Mouse (Mus musculus): Measurements from ENCODE around the gene Cyb5r1. TPM values are rescaled to one million over a fixed set of nuclear protein-coding genes. Genes with fewer than 3 reads are reported as not detected.
A peak's percentile ranks its signal among the peaks of the same experiment; 100 is the strongest.

Cyb5r1 gene
- 20.4 TPM in 2 replicates for polyA plus RNA-seq (2015; fragmentation: Nextera tagmentation; extraction: Ambion mirVana)

DNA sequence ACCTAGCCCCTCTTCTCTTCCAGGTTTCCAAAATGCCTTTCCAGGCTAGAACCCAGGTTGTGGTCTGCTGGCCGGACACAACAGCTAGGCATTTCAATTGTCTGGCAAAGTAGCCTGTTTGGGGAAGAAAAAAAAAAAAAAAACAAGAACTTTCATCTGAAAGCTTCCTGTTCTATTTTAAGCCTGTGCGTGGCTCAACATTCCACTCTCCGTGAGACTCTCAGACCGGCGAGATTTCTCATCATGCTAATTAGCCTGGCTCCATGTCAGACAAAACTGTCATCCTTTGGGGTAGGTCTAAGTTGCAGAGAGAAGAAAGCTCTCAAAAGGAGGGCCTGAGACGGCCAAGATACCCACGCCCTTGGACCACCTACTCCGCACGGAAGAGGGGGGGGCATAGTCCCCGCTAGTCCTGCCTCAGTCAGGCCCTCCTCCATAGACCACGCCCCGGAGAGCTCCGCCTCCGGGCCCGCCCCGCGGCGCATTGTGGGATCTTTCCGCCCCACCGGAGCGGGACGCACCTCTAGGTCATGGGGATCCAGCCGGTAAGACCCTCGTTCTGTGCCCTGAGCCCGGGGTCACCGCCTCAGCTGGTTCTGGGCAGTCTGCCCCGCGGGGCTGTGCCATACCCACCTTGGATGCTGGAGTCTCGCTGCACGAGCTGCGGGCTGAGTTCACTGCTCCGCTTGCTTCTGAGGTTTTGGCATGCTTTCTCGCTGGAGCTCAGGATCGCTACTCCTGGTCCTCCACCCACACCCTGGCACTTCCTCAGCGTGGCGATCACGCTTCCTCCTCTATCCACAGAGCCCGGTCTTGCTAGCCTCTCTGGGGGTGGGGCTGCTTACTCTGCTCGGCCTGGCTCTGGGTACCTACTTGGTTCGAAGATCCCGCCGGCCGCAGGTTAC, at the start of gene Cyb5r1:
Gene Cyb5r1 (plus strand): TSS at position 51 of the 905 bp plus-strand sequence.
- H3K27ac ChIP-seq: peak within 1 kb of the TSS; percentile 88
- H3K4me1 ChIP-seq (replicated peaks): peaks cover 15% of the 10 kb centered on the region
- H3K4me2 ChIP-seq: peak within 1 kb of the TSS; percentile 85
- peak; percentile 97 for ATAC-seq (ENCODE audit: low read depth)
- no peaks in the 10 kb centered on the region for H3K9me3 ChIP-seq (replicated peaks)
- DNase-seq: peak; percentile 84
- peak within 1 kb of the TSS; percentile 81 for H3K4me3 ChIP-seq (replicated peaks)
- H3K36me3 ChIP-seq: peaks cover 33% of the 10 kb centered on the region
- under 1% methylated on average over 43 of the region's 43 CpGs for WGBS (ENCODE audit: insufficient replicate concordance)
- peak within 1 kb of the TSS; percentile 90 for H3K9ac ChIP-seq
- no peaks in the 10 kb centered on the region for H3K27me3 ChIP-seq

- Histone ChIP-seq H3K9me3 (replicated peaks) (no peaks in the 10 kb centered on the region), H3K36me3 (peaks cover 78% of the 10 kb centered on the region), H3K4me3 (replicated peaks) (no peak overlapping the region), H3K27me3 (no peaks in the 10 kb centered on the region), H3K4me2 (no peak overlapping the region), H3K27ac (no peak overlapping the region), H3K4me1 (replicated peaks) (peaks cover 35% of the 10 kb centered on the region), H3K9ac (no peak overlapping the region)
- WGBS (ENCODE audit: insufficient replicate concordance): 63% methylated on average over 4 of the region's 4 CpGs
- ATAC-seq (ENCODE audit: low read depth) (no peak), DNase-seq (no peak)
Measured at GRCm38 (mm10) chr1:134357461-134357860, 47.9 kb upstream of the Cyb5r1 start.

- peaks cover 37% of the 10 kb centered on the region for H3K4me1 ChIP-seq (replicated peaks)
- peaks cover 46% of the 10 kb centered on the region for H3K36me3 ChIP-seq
- peak overlapping the region; percentile 78 for H3K4me2 ChIP-seq
- ATAC-seq (ENCODE audit: low read depth) (no peak), DNase-seq (no peak)
- peak overlapping the region; percentile 88; the same call in 1 of the 2 replicates for H3K27ac ChIP-seq
- peak overlapping the region; percentile 88 for H3K9ac ChIP-seq
- H3K9me3 ChIP-seq (replicated peaks): no peaks in the 10 kb centered on the region
- no peaks in the 10 kb centered on the region for H3K27me3 ChIP-seq
- 57% methylated on average over 7 of the region's 7 CpGs for WGBS (ENCODE audit: insufficient replicate concordance)
- H3K4me3 ChIP-seq (replicated peaks): peak overlapping the region; percentile 81
Measured at GRCm38 (mm10) chr1:134360656-134361055, 44.7 kb upstream of the Cyb5r1 start.

- peaks cover 40% of the 10 kb centered on the region for H3K36me3 ChIP-seq
- H3K9ac ChIP-seq: peak overlapping the region; percentile 88
- peaks cover 37% of the 10 kb centered on the region for H3K4me1 ChIP-seq (replicated peaks)
- ATAC-seq (ENCODE audit: low read depth): peak; percentile 87
- H3K4me3 ChIP-seq (replicated peaks): peak overlapping the region; percentile 81
- H3K27me3 ChIP-seq: no peaks in the 10 kb centered on the region
- 1% methylated on average over 44 of the region's 44 CpGs for WGBS (ENCODE audit: insufficient replicate concordance)
- DNase-seq: no peak
- H3K4me2 ChIP-seq: peak overlapping the region; percentile 78
- no peaks in the 10 kb centered on the region for H3K9me3 ChIP-seq (replicated peaks)
- peak overlapping the region; percentile 88 for H3K27ac ChIP-seq
Measured at GRCm38 (mm10) chr1:134361195-134361856, 44.0 kb upstream of the Cyb5r1 start.

DNA sequence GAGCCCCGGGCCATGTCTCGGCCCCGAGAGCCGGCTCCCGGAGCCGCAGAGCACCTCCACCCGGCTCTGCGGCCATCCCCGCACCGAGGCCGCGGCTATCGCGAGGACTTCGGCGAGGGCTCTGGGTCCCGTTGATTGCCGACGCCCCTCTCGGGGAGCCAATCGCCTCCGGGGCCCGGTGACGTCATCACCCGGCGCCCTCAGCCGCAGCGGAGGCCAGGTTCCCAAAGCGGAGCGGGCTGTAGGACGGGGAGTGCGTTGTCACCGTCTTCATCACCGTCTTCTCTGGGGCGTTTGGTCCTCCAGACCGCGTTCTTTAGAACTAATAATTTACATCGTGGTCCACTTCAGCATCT, 43.5 kb upstream of the Cyb5r1 start, which contains the start of gene Tmem183a:
Gene Tmem183a (minus strand): TSS at position 123 of the 356 bp plus-strand sequence.
- DNase-seq (peak; percentile 96), ATAC-seq (ENCODE audit: low read depth) (peak; percentile 96)
- H3K9ac ChIP-seq: peak within 1 kb of the TSS; percentile 88
- H3K9me3 ChIP-seq (replicated peaks): no peaks in the 10 kb centered on the region
- no peaks in the 10 kb centered on the region for H3K27me3 ChIP-seq
- peak within 1 kb of the TSS; percentile 81 for H3K4me3 ChIP-seq (replicated peaks)
- H3K27ac ChIP-seq: peak within 1 kb of the TSS; percentile 88
- H3K4me2 ChIP-seq: peak within 1 kb of the TSS; percentile 78
- peaks cover 37% of the 10 kb centered on the region for H3K4me1 ChIP-seq (replicated peaks)
- under 1% methylated on average over 38 of the region's 38 CpGs for WGBS (ENCODE audit: insufficient replicate concordance)
- H3K36me3 ChIP-seq: peaks cover 35% of the 10 kb centered on the region

- Histone ChIP-seq H3K4me1 (replicated peaks) (peaks cover 27% of the 10 kb centered on the region), H3K9ac (no peak overlapping the region), H3K4me2 (no peak overlapping the region), H3K9me3 (replicated peaks) (no peaks in the 10 kb centered on the region), H3K27ac (no peak overlapping the region), H3K27me3 (no peaks in the 10 kb centered on the region), H3K36me3 (peaks cover 24% of the 10 kb centered on the region), H3K4me3 (replicated peaks) (no peak overlapping the region)
- ATAC-seq (ENCODE audit: low read depth): no peak
- no peak for DNase-seq
- WGBS (ENCODE audit: insufficient replicate concordance): 74% methylated on average over 4 of the region's 4 CpGs
Measured at GRCm38 (mm10) chr1:134363194-134363593, 42.2 kb upstream of the Cyb5r1 start.

DNA sequence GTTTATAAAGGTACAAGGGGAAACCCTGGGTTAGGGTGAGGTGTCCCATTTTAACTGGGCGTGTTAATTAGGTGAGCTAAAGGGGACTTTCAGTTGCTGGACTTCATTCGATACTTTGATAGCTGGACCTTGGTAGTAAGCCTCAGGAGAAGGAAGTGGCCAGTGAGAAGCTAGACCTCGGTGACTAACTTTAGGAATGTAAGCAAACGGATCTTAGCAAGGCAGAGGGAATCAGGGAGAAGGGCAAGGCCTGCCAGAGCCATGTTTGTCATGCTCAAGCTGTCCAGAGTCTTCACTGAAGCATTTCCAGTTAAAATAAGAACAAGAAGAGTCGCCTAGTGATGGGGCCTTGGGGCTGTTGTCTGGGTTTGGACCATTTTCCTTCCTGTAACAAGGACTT, 39.9 kb upstream of the Cyb5r1 start:
- DNase-seq (no peak), ATAC-seq (ENCODE audit: low read depth) (no peak)
- H3K9ac ChIP-seq: no peak overlapping the region
- H3K27me3 ChIP-seq: no peaks in the 10 kb centered on the region
- H3K4me1 ChIP-seq (replicated peaks): peaks cover 10% of the 10 kb centered on the region
- H3K4me3 ChIP-seq (replicated peaks): no peak overlapping the region
- H3K27ac ChIP-seq: no peak overlapping the region
- peaks cover 6% of the 10 kb centered on the region; the same call in 1 of the 2 replicates for H3K9me3 ChIP-seq (replicated peaks)
- H3K4me2 ChIP-seq: no peak overlapping the region
- peaks cover 2% of the 10 kb centered on the region for H3K36me3 ChIP-seq
- 55% methylated on average over 5 of the region's 5 CpGs for WGBS (ENCODE audit: insufficient replicate concordance)

DNA sequence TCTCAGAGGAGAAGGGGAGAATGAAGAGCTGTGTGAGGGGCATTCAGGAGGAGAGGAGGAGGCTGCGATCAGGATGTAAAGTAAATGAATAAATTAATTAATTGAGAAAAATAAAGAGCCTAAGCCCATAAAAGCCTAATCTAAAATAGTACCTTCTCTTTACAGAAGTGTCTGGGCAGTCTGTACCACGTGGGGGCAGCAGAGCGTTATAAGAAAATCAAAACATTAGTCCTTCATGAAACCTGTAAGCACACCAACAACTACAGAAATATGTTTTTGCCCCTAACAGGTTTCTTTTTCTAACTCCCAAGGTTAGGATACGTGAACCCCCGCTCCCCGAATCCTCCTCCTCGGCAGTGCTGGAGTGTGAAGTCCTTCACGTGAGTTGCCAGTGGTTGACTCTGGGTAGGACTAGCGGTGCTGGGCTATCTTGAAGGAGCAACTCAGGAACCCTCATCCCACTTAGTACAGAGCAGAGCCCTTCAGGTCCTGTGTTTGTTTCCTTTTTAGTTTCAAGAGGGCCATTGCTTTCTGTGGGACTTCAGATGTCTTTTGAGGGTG, 36.5 kb upstream of the Cyb5r1 start:
- Histone ChIP-seq H3K9me3 (replicated peaks) (peaks cover 14% of the 10 kb centered on the region; the same call in 1 of the 2 replicates), H3K9ac (no peak overlapping the region), H3K4me1 (replicated peaks) (no peaks in the 10 kb centered on the region), H3K27ac (no peak overlapping the region), H3K4me3 (replicated peaks) (no peak overlapping the region), H3K27me3 (no peaks in the 10 kb centered on the region), H3K4me2 (no peak overlapping the region), H3K36me3 (no peaks in the 10 kb centered on the region)
- WGBS (ENCODE audit: insufficient replicate concordance): 41% methylated on average over 9 of the region's 9 CpGs
- no peak for ATAC-seq (ENCODE audit: low read depth)
- peak; percentile 34 for DNase-seq

DNA sequence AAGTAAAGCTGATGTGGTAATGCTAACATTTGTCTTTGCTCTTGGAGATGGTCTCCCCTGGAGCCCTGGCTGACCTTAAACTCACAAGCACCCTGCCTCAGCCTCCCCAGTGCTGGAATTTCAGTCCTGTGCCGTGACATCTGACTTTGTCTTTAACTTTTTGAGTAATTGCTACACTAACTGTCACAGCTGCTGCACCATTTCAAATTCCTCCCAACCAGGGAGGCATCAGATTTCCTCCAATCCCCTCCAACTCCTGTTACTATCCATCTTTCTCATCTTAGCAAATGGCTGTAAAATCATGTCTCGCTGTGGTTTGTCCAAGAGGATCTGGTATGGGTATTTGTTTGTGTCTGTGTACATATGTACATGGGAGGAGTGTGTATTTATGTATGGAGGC, 31.2 kb upstream of the Cyb5r1 start:
- Histone ChIP-seq H3K9ac (no peak overlapping the region), H3K4me2 (no peak overlapping the region), H3K27me3 (no peaks in the 10 kb centered on the region; the same call in 1 of the 2 replicates), H3K9me3 (replicated peaks) (peaks cover 14% of the 10 kb centered on the region; the same call in 1 of the 2 replicates), H3K4me3 (replicated peaks) (no peak overlapping the region), H3K27ac (no peak overlapping the region), H3K36me3 (no peaks in the 10 kb centered on the region), H3K4me1 (replicated peaks) (no peaks in the 10 kb centered on the region)
- no peak for DNase-seq
- ATAC-seq (ENCODE audit: low read depth): no peak
- WGBS (ENCODE audit: insufficient replicate concordance): 65% methylated on average over 2 of the region's 2 CpGs

- H3K9me3 ChIP-seq (replicated peaks): 0 out of 2 replicates have a peak, but pooled peaks cover 3% of the 10 kb centered on the region
- peaks cover 5% of the 10 kb centered on the region for H3K4me1 ChIP-seq (replicated peaks)
- H3K36me3 ChIP-seq: no peaks in the 10 kb centered on the region
- H3K9ac ChIP-seq: no peak overlapping the region
- DNase-seq (no peak), ATAC-seq (ENCODE audit: low read depth) (no peak)
- H3K27ac ChIP-seq: no peak overlapping the region
- no peak overlapping the region for H3K4me3 ChIP-seq (replicated peaks)
- 66% methylated on average over 2 of the region's 2 CpGs for WGBS (ENCODE audit: insufficient replicate concordance)
- peaks cover 12% of the 10 kb centered on the region; the same call in 1 of the 2 replicates for H3K27me3 ChIP-seq
- no peak overlapping the region for H3K4me2 ChIP-seq
Measured at GRCm38 (mm10) chr1:134381051-134381450, 24.3 kb upstream of the Cyb5r1 start.
